Mouse (Mus musculus): Measurements from ENCODE around the gene Sirt4.

- TF ChIP-seq GATA1 (IDR thresholded peaks at IDR 0.05; ENCODE audit: borderline replicate concordance, low read length) (no peak), CTCF (IDR thresholded peaks at IDR 0.05; ENCODE audit: low read depth, low read length) (no peak)
These were observed 15.9 kb upstream of the Sirt4 start for GRCm38 (mm10) chr5:115500383-115500935.

All from G1E (cell line).